Mouse (Mus musculus): ENCODE results near the gene Tprn.

- no peak for TF ChIP-seq CTCF (IDR thresholded peaks at IDR 0.05; ENCODE audit: borderline replicate concordance, insufficient read depth, low read depth, low read length)
- TF ChIP-seq POLR2A (IDR thresholded peaks at IDR 0.05; ENCODE audit: borderline replicate concordance, insufficient read depth, low read length): no peak
These were observed 4.3 kb downstream of the Tprn start for GRCm38 (mm10) chr2:25266720-25267119.

Measured in cerebellum, adult 2 months (tissue).